Mouse (Mus musculus) stomach, embryonic 16.5 days (tissue): ENCODE results near the gene Ccdc153. TPM values are rescaled to one million over a fixed set of nuclear protein-coding genes. Genes with fewer than 3 reads are reported as not detected.

Experiments used
- ATAC-seq: fragments of 200-750 bp; cut with Nextera tagmentation; 2 replicates; pipeline ENCODE4 v1.8.0; 2017; ENCODE audit warnings: moderate number of reproducible peaks, moderate TSS enrichment; ENCODE audit not compliant: insufficient read depth, low FRiP score
- H3K27ac ChIP-seq: fragments of 300-500 bp; sonication (generic); 2 replicates; pipeline ENCODE4 v1.5.1; 2014; ENCODE audit warnings: low read length
- H3K27me3 ChIP-seq: fragments of 300-500 bp; sonication (generic); 2 replicates; pipeline ENCODE4 v1.6.1; 2014; ENCODE audit warnings: low read length, control low read depth, mixed read lengths; ENCODE audit not compliant: control insufficient read depth, insufficient read depth
- H3K36me3 ChIP-seq: fragments of 300-500 bp; sonication (generic); 2 replicates; pipeline ENCODE4 v1.6.1; 2014; ENCODE audit warnings: low read length; ENCODE audit not compliant: control insufficient read depth, insufficient read depth
- H3K4me1 ChIP-seq: fragments of 300-500 bp; sonication (generic); 2 replicates; pipeline ENCODE4 v1.6.1; 2014; ENCODE audit warnings: low read length, control low read depth, mixed read lengths; ENCODE audit not compliant: control insufficient read depth, insufficient read depth
- H3K4me2 ChIP-seq: fragments of 300-500 bp; sonication (generic); 2 replicates; pipeline ENCODE4 v1.6.1; 2014; ENCODE audit warnings: low read depth, low read length, mixed read lengths
- H3K4me3 ChIP-seq: fragments of 300-500 bp; sonication (generic); replicated peaks from 2 replicates; pipeline ENCODE4 v1.5.1; 2014; ENCODE audit warnings: mild to moderate bottlenecking, low read length
- H3K9ac ChIP-seq: fragments of 300-500 bp; sonication (generic); 2 replicates; pipeline ENCODE4 v1.6.1; 2014; ENCODE audit warnings: low read length
- H3K9me3 ChIP-seq: fragments of 300-500 bp; sonication (generic); replicated peaks from 2 replicates; pipeline ENCODE4 v1.6.1; 2016; ENCODE audit warnings: low read length, control low read depth; ENCODE audit not compliant: control insufficient read depth
- WGBS: fragments of 180-500 bp; shearing (Covaris S2); extraction: QIAGEN DNeasy Blood & Tissue Kit; methylation state at CpG from one replicate; pipeline ENCODE4 v1.1.7; 2014; 5-methylcytosine and 5-hydroxymethylcytosine counted together
- polyA plus RNA-seq: library from polyadenylated mRNA; unstranded; fragments of >200 nt; fragmentation: Nextera tagmentation; extraction: Ambion mirVana; gene quantifications from 2 replicates; pipeline ENCODE4 v1.2.1, GENCODE M21; 2015

The Ccdc153 gene
- polyA plus RNA-seq, 1 experiment from 2014 or later = 0.19 TPM

DNA sequence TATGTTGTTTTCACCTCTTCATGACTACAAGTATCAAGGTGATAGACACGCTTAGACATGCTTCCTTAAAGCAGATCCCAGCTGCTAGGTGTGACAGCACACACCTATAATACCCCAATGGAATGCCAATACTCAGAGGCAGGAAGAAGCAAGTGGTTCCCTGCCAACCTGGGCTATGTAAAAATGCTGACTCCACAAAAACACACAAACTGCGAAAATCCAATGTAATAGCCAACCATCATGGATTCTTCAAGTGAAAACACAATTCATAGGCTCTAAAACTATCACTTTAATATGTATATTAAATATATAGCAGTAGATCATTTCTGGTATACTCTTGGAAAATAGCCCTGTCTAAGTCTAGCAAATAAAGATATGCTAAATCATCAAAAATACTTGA lies 32.6 kb upstream of the Ccdc153 start:
- no peak for ATAC-seq
- Histone ChIP-seq H3K36me3 (no peaks in the 10 kb centered on the region; the same call in 1 of the 2 replicates), H3K4me2 (no peak overlapping the region), H3K9me3 (no peaks in the 10 kb centered on the region), H3K4me3 (no peak overlapping the region), H3K27ac (no peak overlapping the region), H3K27me3 (no peaks in the 10 kb centered on the region), H3K9ac (no peak overlapping the region), H3K4me1 (no peaks in the 10 kb centered on the region)
- 87% methylated on average over 2 of the region's 2 CpGs for WGBS

DNA sequence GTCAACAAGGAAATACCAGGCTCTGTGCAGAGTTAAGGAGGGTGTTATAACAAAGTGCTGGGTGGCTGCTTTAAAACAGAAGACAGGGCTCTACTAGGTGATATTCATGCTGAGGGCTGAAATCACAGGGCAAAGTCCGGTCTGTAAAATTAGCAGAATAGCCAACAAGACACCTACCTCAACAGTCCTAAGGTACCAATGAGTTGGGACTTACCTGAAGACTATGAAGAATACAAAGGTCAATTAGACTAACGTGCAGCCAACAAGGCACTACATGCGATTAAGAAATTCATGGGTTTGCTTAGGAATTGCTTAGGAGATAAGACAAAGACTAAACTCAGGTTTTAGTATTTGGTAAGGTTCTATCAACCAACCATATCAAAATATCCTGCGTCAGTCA lies 31.1 kb upstream of the Ccdc153 start:
- Histone ChIP-seq H3K27me3 (no peaks in the 10 kb centered on the region), H3K9ac (no peak overlapping the region), H3K36me3 (no peaks in the 10 kb centered on the region; the same call in 1 of the 2 replicates), H3K27ac (no peak overlapping the region), H3K9me3 (no peaks in the 10 kb centered on the region), H3K4me3 (no peak overlapping the region), H3K4me1 (no peaks in the 10 kb centered on the region), H3K4me2 (no peak overlapping the region)
- WGBS = 85% methylated on average over 4 of the region's 4 CpGs
- no peak; the same call in 1 of the 2 replicates for ATAC-seq

DNA sequence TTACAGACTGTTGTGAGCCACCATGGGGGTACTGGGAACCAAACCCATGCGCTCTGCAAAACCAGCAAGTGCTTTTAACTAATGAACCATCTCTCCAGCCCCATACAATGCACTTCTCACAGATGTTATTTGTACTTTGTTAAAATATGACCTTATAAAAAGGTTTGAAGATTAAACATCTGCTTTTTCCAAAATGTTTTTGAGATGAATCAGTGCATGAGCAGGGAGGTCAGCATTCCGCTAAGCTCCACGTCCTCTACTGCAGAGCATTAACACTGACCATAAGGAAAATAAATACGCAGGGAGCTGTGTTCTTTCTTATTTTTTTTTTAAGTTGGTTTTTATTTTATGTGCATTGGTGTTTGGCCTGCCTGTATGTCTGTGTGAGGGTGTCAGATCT lies 28.1 kb upstream of the Ccdc153 start:
- Histone ChIP-seq H3K27me3 (no peaks in the 10 kb centered on the region), H3K4me3 (no peak overlapping the region), H3K9me3 (no peaks in the 10 kb centered on the region), H3K4me2 (no peak overlapping the region), H3K36me3 (no peaks in the 10 kb centered on the region; the same call in 1 of the 2 replicates), H3K4me1 (no peaks in the 10 kb centered on the region), H3K27ac (no peak overlapping the region), H3K9ac (no peak overlapping the region)
- 80% methylated on average over 4 of the region's 4 CpGs for WGBS
- no peak for ATAC-seq

DNA sequence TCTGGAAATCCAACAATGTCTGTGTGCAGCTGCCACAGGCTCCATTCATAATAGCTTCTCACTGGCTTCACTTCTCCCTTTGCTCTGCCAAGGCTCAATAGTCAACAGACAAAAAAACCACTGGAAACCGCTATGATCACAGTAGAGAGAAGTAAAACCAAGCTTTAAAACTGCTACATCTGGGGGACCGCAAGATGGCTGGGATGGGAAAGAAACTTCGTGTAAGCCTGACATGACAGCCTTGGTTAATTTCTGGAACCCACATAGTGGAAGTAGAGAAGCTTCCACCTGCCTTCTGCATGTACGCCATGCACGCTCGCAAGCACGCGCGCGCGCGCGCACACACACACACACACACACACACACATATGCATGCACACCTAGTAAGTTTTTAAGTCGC lies 26.9 kb upstream of the Ccdc153 start:
- no peak overlapping the region for H3K9ac ChIP-seq
- H3K27me3 ChIP-seq = no peaks in the 10 kb centered on the region
- no peak overlapping the region for H3K4me2 ChIP-seq
- no peaks in the 10 kb centered on the region for H3K4me1 ChIP-seq
- H3K4me3 ChIP-seq = no peak overlapping the region
- no peak for ATAC-seq
- H3K9me3 ChIP-seq = no peaks in the 10 kb centered on the region
- whole genome bisulfite sequencing = 89% methylated on average over 14 of the region's 14 CpGs
- H3K27ac ChIP-seq = no peak overlapping the region
- H3K36me3 ChIP-seq = no peaks in the 10 kb centered on the region; the same call in 1 of the 2 replicates

DNA sequence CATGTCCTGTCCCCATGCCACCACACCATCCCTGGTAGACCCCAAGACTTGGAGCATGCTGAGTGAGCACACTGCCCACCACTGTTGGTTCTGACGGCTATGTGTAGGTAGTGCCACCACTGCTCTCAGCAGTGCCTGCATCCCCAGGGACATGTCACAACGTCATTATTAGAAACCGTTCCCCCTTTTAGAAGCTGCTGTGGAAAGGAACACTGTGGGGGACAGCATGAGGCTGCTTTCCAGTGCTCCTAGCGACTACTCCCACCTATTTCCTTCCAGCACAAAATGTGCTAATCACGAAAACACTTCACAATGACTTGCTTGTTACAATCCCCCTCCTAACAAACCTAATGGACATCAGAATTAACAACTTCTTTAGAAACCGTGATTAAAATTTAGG lies 14.5 kb upstream of the Ccdc153 start:
- Histone ChIP-seq H3K27me3 (no peaks in the 10 kb centered on the region), H3K4me3 (no peak overlapping the region), H3K9ac (no peak overlapping the region), H3K36me3 (no peaks in the 10 kb centered on the region), H3K4me2 (no peak overlapping the region), H3K9me3 (no peaks in the 10 kb centered on the region), H3K27ac (no peak overlapping the region), H3K4me1 (peaks cover 3% of the 10 kb centered on the region)
- WGBS = 56% methylated on average over 6 of the region's 6 CpGs
- ATAC-seq = no peak

DNA sequence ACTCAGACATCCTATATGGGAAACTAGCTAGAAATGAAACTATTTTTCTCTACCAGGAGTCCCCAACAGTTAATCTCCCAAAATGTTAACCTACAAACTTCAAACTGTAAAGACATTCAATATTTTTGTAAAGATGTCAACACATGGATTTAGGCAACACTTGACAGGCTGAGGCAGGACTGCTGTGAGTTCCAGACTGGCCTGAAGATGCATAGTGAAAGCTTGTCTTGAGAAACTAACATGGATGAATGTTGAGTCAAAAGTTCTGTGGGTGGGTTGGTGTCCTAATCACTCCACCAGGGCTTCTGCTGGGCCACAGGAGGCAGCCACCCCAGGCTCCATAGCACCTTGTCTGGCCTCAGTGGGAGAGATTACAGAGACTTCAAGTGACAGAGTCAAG lies 8.9 kb upstream of the Ccdc153 start:
- Histone ChIP-seq H3K27ac (no peak overlapping the region), H3K4me3 (no peak overlapping the region), H3K4me1 (peaks cover 14% of the 10 kb centered on the region), H3K27me3 (no peaks in the 10 kb centered on the region), H3K9me3 (no peaks in the 10 kb centered on the region), H3K4me2 (peak overlapping the region; percentile 82), H3K9ac (peak overlapping the region; percentile 28), H3K36me3 (no peaks in the 10 kb centered on the region)
- no peak for ATAC-seq

DNA sequence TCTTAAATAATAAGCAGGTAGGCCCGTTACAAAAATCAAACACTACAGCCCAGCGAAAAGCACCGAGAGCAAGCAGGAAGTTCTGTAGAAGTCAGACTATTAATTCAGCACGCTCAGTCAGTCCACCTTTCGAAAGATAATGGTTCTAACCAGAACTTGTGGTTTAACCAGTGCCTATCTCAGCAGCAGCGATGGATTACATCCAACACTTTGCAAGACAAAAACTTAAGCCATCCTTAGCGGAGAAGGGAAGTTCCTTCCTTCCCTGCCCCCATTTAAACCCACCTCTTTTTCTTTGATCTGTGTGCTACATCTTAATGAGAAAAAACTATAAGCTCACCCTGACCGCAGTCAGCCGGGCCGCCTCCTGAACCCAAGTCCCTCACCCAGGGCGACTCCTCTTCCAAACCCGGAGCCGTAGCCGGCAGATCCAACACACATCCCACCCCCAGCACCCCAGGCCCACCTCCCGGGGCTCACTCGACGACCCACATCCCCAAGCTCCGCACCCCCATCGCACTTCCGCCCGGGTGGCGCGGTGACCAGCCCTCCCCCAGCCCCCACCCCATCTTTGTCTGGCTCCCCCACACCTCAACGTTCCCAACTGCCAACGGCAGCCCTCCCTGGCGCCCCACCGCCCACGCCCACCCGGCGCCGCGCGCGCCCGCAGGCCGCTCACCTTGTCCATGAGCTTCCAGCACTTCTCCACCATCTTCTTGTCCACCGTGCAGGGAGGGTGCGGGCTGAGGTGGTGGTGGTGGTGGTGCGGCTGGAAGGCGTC lies 7.3 kb upstream of the Ccdc153 start:
- Histone ChIP-seq H3K4me3 (peak overlapping the region; percentile 95), H3K27me3 (no peaks in the 10 kb centered on the region), H3K4me1 (peaks cover 14% of the 10 kb centered on the region), H3K9me3 (no peaks in the 10 kb centered on the region), H3K27ac (peak overlapping the region; percentile 94), H3K9ac (peak overlapping the region; percentile 96), H3K36me3 (no peaks in the 10 kb centered on the region), H3K4me2 (peak overlapping the region; percentile 82)
- WGBS = under 1% methylated on average over 40 of the region's 40 CpGs
- ATAC-seq = peak; percentile 63

DNA sequence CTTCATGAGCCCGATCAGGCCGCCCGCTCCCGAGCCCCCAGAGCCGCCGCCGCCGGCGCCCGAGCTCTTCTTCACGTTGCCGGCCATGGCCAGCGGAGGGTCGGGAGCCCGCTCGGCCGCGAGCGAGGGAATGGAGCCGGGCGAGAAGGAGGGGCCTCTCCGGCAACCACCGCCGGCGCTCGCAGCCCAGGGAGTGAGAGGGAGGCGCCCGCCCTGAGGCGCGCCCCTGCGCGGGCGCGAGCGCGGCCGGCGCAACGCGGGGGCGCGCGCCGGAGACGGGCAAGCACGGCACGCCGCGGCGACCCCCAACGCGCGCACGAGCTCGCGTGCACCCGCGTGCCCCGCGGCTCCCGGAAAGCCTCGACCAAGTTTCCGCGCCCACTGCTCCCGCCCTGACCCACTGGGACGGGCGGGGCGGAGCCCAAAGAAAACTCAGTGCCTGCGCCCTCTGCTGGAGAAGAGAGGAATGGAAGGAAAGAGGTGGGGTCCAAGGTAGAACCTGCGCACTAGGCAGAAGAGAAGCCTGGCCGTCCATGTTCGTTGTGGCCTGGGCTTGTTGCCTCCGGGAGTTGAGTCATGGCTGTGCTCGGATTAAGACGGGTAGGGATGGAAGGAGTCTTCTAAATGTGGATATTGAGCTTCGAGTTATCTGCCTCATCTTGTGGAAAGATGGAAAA lies 6.5 kb upstream of the Ccdc153 start, which contains the start of gene Cbl:
TSS of gene Cbl (minus strand) at position 248 of the 677 bp plus-strand sequence.
- ATAC-seq = peak; percentile 96

More for the DNA sequence above, 6.5 kb upstream of the Ccdc153 start, which contains the start of gene Cbl:
- Histone ChIP-seq H3K9me3 (no peaks in the 10 kb centered on the region), H3K36me3 (no peaks in the 10 kb centered on the region), H3K4me2 (peak within 1 kb of the TSS; percentile 82), H3K4me3 (peak within 1 kb of the TSS; percentile 95), H3K9ac (peak within 1 kb of the TSS; percentile 96), H3K27ac (peak within 1 kb of the TSS; percentile 94), H3K27me3 (no peaks in the 10 kb centered on the region), H3K4me1 (peaks cover 14% of the 10 kb centered on the region)
- under 1% methylated on average over 68 of the region's 76 CpGs for WGBS
